Mouse (Mus musculus) stomach, postnatal 0 days (tissue): ENCODE data around the gene Mag. TPM values are rescaled to one million over a fixed set of nuclear protein-coding genes. Genes with fewer than 3 reads are reported as not detected.

Experiments used
- ATAC-seq: fragments of 200-750 bp; cut with Nextera tagmentation; 2 replicates; pipeline ENCODE4 v1.8.0; 2017; ENCODE audit not compliant: low FRiP score, low TSS enrichment
- DNase-seq: peaks from one replicate; pipeline ENCODE4 v3.0.0-alpha.2; 2016; ENCODE audit warnings: low spot score
- H3K27ac ChIP-seq: fragments of 300-500 bp; sonication (generic); replicated peaks from 2 replicates; pipeline ENCODE4 v1.5.1; 2014; ENCODE audit warnings: mild to moderate bottlenecking, control low read depth
- H3K27me3 ChIP-seq: fragments of 300-500 bp; sonication (generic); 2 replicates; pipeline ENCODE4 v1.6.1; 2014; ENCODE audit warnings: low read length; ENCODE audit not compliant: control insufficient read depth, insufficient read depth
- H3K36me3 ChIP-seq: fragments of 300-500 bp; sonication (generic); 2 replicates; pipeline ENCODE4 v1.6.1; 2014; ENCODE audit warnings: low read length, mixed read lengths; ENCODE audit not compliant: control insufficient read depth, insufficient read depth
- H3K4me1 ChIP-seq: fragments of 300-500 bp; sonication (generic); replicated peaks from 2 replicates; pipeline ENCODE4 v1.6.1; 2014; ENCODE audit warnings: antibody characterized with exemption; ENCODE audit not compliant: control insufficient read depth, insufficient read depth
- H3K4me2 ChIP-seq: fragments of 300-500 bp; sonication (generic); replicated peaks from 2 replicates; pipeline ENCODE4 v1.6.1; 2014; ENCODE audit warnings: low read depth, mild to moderate bottlenecking, control low read depth, moderate library complexity
- H3K4me3 ChIP-seq: fragments of 300-500 bp; sonication (generic); 2 replicates; pipeline ENCODE4 v1.5.1; 2014; ENCODE audit warnings: low read depth, low read length, control low read depth
- H3K9ac ChIP-seq: fragments of 300-500 bp; sonication (generic); 2 replicates; pipeline ENCODE4 v1.6.1; 2014; ENCODE audit warnings: mild to moderate bottlenecking, low read length, control low read depth, mixed read lengths
- H3K9me3 ChIP-seq: fragments of 300-500 bp; sonication (generic); 2 replicates; pipeline ENCODE4 v1.6.1; 2016; ENCODE audit warnings: low read length; ENCODE audit not compliant: control insufficient read depth
- CTCF ChIP-seq: IDR thresholded peaks from 2 replicates; pipeline ENCODE4 v1.5.1; 2016; ENCODE audit warnings: antibody characterized with exemption, low read depth, mild to moderate bottlenecking, moderate library complexity
- EP300 ChIP-seq: optimal IDR thresholded peaks from 2 replicates; pipeline ENCODE3; 2016; ENCODE audit warnings: antibody characterized with exemption
- WGBS: fragments of 180-500 bp; shearing (Covaris S2); extraction: QIAGEN DNeasy Blood & Tissue Kit; methylation state at CpG from one replicate; pipeline ENCODE4 v1.1.7; 2014; 5-methylcytosine and 5-hydroxymethylcytosine counted together
- polyA plus RNA-seq: library from polyadenylated mRNA; unstranded; fragments of >200 nt; fragmentation: Nextera tagmentation; extraction: Ambion mirVana; gene quantifications from 2 replicates; pipeline ENCODE4 v1.2.1, GENCODE M21; 2015

Gene Mag
- polyA plus RNA-seq, 1 experiment from 2014 or later, result 0.36 TPM

GRCm38 (mm10) chr7:30904042-30904441 lies 10.6 kb downstream of the Mag start:
- peak; percentile 72 for TF ChIP-seq CTCF
- TF ChIP-seq EP300, result no peak
- no peak overlapping the region for H3K27ac ChIP-seq
- no peaks in the 10 kb centered on the region; the same call in 1 of the 2 replicates for H3K4me1 ChIP-seq
- no peak overlapping the region for H3K9ac ChIP-seq
- H3K9me3 ChIP-seq, result no peaks in the 10 kb centered on the region
- ATAC-seq (no peak), DNase-seq (peak; percentile 42)
- no peak overlapping the region for H3K4me3 ChIP-seq
- WGBS, result 31% methylated on average over 4 of the region's 4 CpGs
- no peaks in the 10 kb centered on the region for H3K36me3 ChIP-seq
- no peaks in the 10 kb centered on the region for H3K27me3 ChIP-seq
- no peak overlapping the region for H3K4me2 ChIP-seq

GRCm38 (mm10) chr7:30895217-30895616 lies 19.5 kb downstream of the Mag start:
- Histone ChIP-seq H3K27ac (no peak overlapping the region), H3K36me3 (no peaks in the 10 kb centered on the region), H3K4me2 (no peak overlapping the region), H3K9ac (no peak overlapping the region), H3K27me3 (no peaks in the 10 kb centered on the region), H3K9me3 (no peaks in the 10 kb centered on the region), H3K4me3 (no peak overlapping the region), H3K4me1 (no peaks in the 10 kb centered on the region)
- TF ChIP-seq CTCF, result no peak
- no peak for TF ChIP-seq EP300
- WGBS, result 72% methylated on average over 3 of the region's 3 CpGs
- no peak for ATAC-seq
- DNase-seq, result no peak

- no peak overlapping the region for H3K4me2 ChIP-seq
- H3K27me3 ChIP-seq, result no peaks in the 10 kb centered on the region
- no peak for DNase-seq
- H3K9me3 ChIP-seq, result no peaks in the 10 kb centered on the region
- H3K27ac ChIP-seq, result 0 out of 2 replicates have a peak overlapping the region, but pooled peaks have one; percentile 24
- TF ChIP-seq EP300 (no peak), CTCF (no peak)
- peak; percentile 81 for ATAC-seq
- no peaks in the 10 kb centered on the region for H3K36me3 ChIP-seq
- no peak overlapping the region for H3K9ac ChIP-seq
- no peaks in the 10 kb centered on the region for H3K4me1 ChIP-seq
- H3K4me3 ChIP-seq, result no peak overlapping the region
- WGBS, result 40% methylated on average over 3 of the region's 3 CpGs
Observed at GRCm38 (mm10) chr7:30892515-30892914, 22.2 kb downstream of the Mag start.

GRCm38 (mm10) chr7:30891746-30892145 lies 22.9 kb downstream of the Mag start:
- Histone ChIP-seq H3K4me3 (no peak overlapping the region), H3K36me3 (no peaks in the 10 kb centered on the region), H3K4me1 (no peaks in the 10 kb centered on the region), H3K9me3 (no peaks in the 10 kb centered on the region), H3K9ac (no peak overlapping the region), H3K4me2 (no peak overlapping the region), H3K27ac (no peak overlapping the region), H3K27me3 (no peaks in the 10 kb centered on the region)
- WGBS, result 79% methylated on average over 9 of the region's 9 CpGs
- DNase-seq (no peak), ATAC-seq (peak; percentile 38; the same call in 1 of the 2 replicates)
- TF ChIP-seq CTCF, result no peak
- no peak for TF ChIP-seq EP300

GRCm38 (mm10) chr7:30890681-30891080 lies 24.0 kb downstream of the Mag start:
- Histone ChIP-seq H3K27ac (no peak overlapping the region), H3K4me2 (no peak overlapping the region), H3K27me3 (no peaks in the 10 kb centered on the region), H3K4me1 (no peaks in the 10 kb centered on the region), H3K4me3 (no peak overlapping the region), H3K9me3 (no peaks in the 10 kb centered on the region), H3K9ac (no peak overlapping the region), H3K36me3 (no peaks in the 10 kb centered on the region)
- ATAC-seq, result no peak
- no peak for TF ChIP-seq EP300
- TF ChIP-seq CTCF, result no peak
- WGBS, result 59% methylated on average over 2 of the region's 2 CpGs
- no peak for DNase-seq

- no peaks in the 10 kb centered on the region for H3K36me3 ChIP-seq
- no peak for TF ChIP-seq CTCF
- TF ChIP-seq EP300, result no peak
- H3K9me3 ChIP-seq, result no peaks in the 10 kb centered on the region
- WGBS, result 70% methylated on average over 7 of the region's 7 CpGs
- H3K4me3 ChIP-seq, result no peak overlapping the region
- DNase-seq (no peak), ATAC-seq (no peak)
- H3K27me3 ChIP-seq, result no peaks in the 10 kb centered on the region
- H3K4me1 ChIP-seq, result no peaks in the 10 kb centered on the region
- H3K27ac ChIP-seq, result no peak overlapping the region
- H3K9ac ChIP-seq, result no peak overlapping the region
- H3K4me2 ChIP-seq, result no peak overlapping the region
Observed at GRCm38 (mm10) chr7:30888786-30889185, 25.9 kb downstream of the Mag start.
